Mouse (Mus musculus) CH12.LX (cell line): Measurements from ENCODE around the gene Znhit3.

Source experiments
- CHD2 ChIP-seq: IDR thresholded peaks from 2 replicates; pipeline ENCODE4 v1.6.1; 2011; ENCODE audit warnings: low read length, improper control_type of control experiment
- CTCF ChIP-seq, 2 experiments: IDR thresholded peaks in 1 of 2; conservative IDR thresholded peaks in 1 of 2; 2 replicates each; pipeline ENCODE4 v1.5.1; 2011 to 2012; ENCODE audit warnings: low read depth in 2 of 2, low read length in 2 of 2, improper control_type of control experiment in 1 of 2, inconsistent platforms in 1 of 2, mild to moderate bottlenecking in 1 of 2, moderate library complexity in 1 of 2
- E2F4 ChIP-seq: IDR thresholded peaks from 2 replicates; pipeline ENCODE4 v1.6.1; 2011; ENCODE audit warnings: low read depth, low read length, improper control_type of control experiment; ENCODE audit not compliant: insufficient replicate concordance
- EP300 ChIP-seq: IDR thresholded peaks from 2 replicates; pipeline ENCODE4 v1.6.1; 2011; ENCODE audit warnings: low read length, improper control_type of control experiment
- ETS1 ChIP-seq: conservative IDR thresholded peaks from 2 replicates; pipeline ENCODE4 v1.6.1; 2012; ENCODE audit warnings: low read depth, mild to moderate bottlenecking, inconsistent platforms, low read length, improper control_type of control experiment, moderate library complexity
- MAZ ChIP-seq: IDR thresholded peaks from 2 replicates; pipeline ENCODE4 v1.6.1; 2012; ENCODE audit warnings: low read depth, mild to moderate bottlenecking, inconsistent platforms, low read length, improper control_type of control experiment, moderate library complexity
- MEF2A ChIP-seq: IDR thresholded peaks from 2 replicates; pipeline ENCODE4 v1.6.1; 2014; ENCODE audit warnings: low read depth, mild to moderate bottlenecking, inconsistent platforms, low read length, improper control_type of control experiment, borderline replicate concordance
- NELFE ChIP-seq: IDR thresholded peaks from 2 replicates; pipeline ENCODE4 v1.6.1; 2011; ENCODE audit warnings: low read depth, low read length, improper control_type of control experiment
- POLR2A ChIP-seq: IDR thresholded peaks from 2 replicates; pipeline ENCODE4 v1.6.1; 2011; ENCODE audit warnings: low read depth, mild to moderate bottlenecking, improper control_type of control experiment, low read length
- UBTF ChIP-seq: IDR thresholded peaks from 2 replicates; pipeline ENCODE4 v1.6.1; 2012; ENCODE audit warnings: low read depth, mild to moderate bottlenecking, inconsistent platforms, low read length, improper control_type of control experiment, moderate library complexity
- USF1 ChIP-seq: IDR thresholded peaks from 2 replicates; pipeline ENCODE4 v1.6.1; 2014; ENCODE audit warnings: low read depth, mild to moderate bottlenecking, inconsistent platforms, low read length, improper control_type of control experiment
- ZC3H11A ChIP-seq: IDR thresholded peaks from 2 replicates; pipeline ENCODE4 v1.6.1; 2012; ENCODE audit warnings: low read depth, mild to moderate bottlenecking, inconsistent platforms, low read length, improper control_type of control experiment
- ZMIZ1 ChIP-seq: IDR thresholded peaks from 2 replicates; pipeline ENCODE4 v1.6.1; 2012; ENCODE audit warnings: low read depth, mild to moderate bottlenecking, inconsistent platforms, low read length, improper control_type of control experiment

DNA sequence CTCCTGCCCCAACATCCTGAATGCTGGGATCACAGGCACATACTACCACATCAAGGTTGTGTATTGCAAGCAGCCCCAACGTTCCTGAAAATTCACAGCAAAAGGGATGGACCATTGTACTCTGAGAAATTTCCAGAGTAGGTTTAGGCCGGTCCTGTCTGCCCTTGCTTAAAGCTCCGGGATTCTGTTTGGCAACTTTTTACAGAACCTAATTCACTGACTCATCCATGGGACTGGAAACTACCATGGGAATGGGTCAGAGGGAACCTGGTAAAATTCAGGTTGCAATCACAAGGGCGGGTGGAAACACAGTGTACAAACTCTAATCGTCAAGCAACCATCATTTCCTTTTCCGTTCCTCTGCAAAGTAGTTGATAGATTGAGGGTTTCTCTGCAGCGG, 3.8 kb upstream of the Znhit3 start:
- TF ChIP-seq ZC3H11A = no peak
- TF ChIP-seq MAZ = no peak
- TF ChIP-seq CTCF (conservative IDR thresholded peaks at IDR 0.05 in 1 of 2, IDR thresholded peaks at IDR 0.05 in 1 of 2; ENCODE audit: low read depth in 2 of 2, low read length in 2 of 2) = no peak
- no peak for TF ChIP-seq POLR2A
- no peak for TF ChIP-seq E2F4
- no peak for TF ChIP-seq CHD2
- TF ChIP-seq UBTF = no peak
- TF ChIP-seq EP300 = no peak
- TF ChIP-seq MEF2A = no peak
- no peak for TF ChIP-seq NELFE
- no peak for TF ChIP-seq ETS1
- TF ChIP-seq ZMIZ1 = no peak
- TF ChIP-seq USF1 = no peak
